Mouse (Mus musculus): ENCODE measurements at regions not wholly inside any gene's neighbourhood (a gene's known extent, or its start where the extent isn't known, plus 50 kb on each side); places are given as distances from the start of the nearest gene placed in this dataset.

GRCm38 (mm10) chr12:52409221-52409620 is 94.6 kb upstream of the Arhgap5 start:
- WGBS: 75% methylated on average over 3 of the region's 3 CpGs

GRCm38 (mm10) chr12:52412172-52412571 is 91.6 kb upstream of the Arhgap5 start:
- H3K4me2 ChIP-seq (ENCODE audit: low read depth, low read length): no peak overlapping the region
- H3K27me3 ChIP-seq (replicated peaks; ENCODE audit: control insufficient read depth, insufficient read depth, low read length): no peaks in the 10 kb centered on the region
- WGBS: 77% methylated on average over 4 of the region's 4 CpGs
- ATAC-seq (ENCODE audit: low read depth) (no peak), DNase-seq (ENCODE audit: low spot score) (no peak)
- peaks cover 10% of the 10 kb centered on the region; the same call in 1 of the 2 replicates for H3K4me1 ChIP-seq (ENCODE audit: control insufficient read depth, insufficient read depth, low read length)
- no peak overlapping the region for H3K4me3 ChIP-seq (ENCODE audit: low read depth, low read length)
- no peaks in the 10 kb centered on the region for H3K36me3 ChIP-seq (ENCODE audit: control insufficient read depth, insufficient read depth, low read length)
- H3K9me3 ChIP-seq (ENCODE audit: control insufficient read depth, low read length): 0 out of 2 replicates have a peak, but pooled peaks cover 3% of the 10 kb centered on the region
- no peak overlapping the region for H3K27ac ChIP-seq (replicated peaks; ENCODE audit: low read depth, low read length)
- no peak overlapping the region for H3K9ac ChIP-seq (ENCODE audit: low read depth, low read length)

More at GRCm38 (mm10) chr12:52409221-52409620, 94.6 kb upstream of the Arhgap5 start:
- Histone ChIP-seq H3K4me2 (ENCODE audit: low read depth, low read length) (no peak overlapping the region), H3K9ac (ENCODE audit: low read depth, low read length) (no peak overlapping the region), H3K4me3 (ENCODE audit: low read depth, low read length) (no peak overlapping the region), H3K36me3 (ENCODE audit: control insufficient read depth, insufficient read depth, low read length) (no peaks in the 10 kb centered on the region), H3K9me3 (ENCODE audit: control insufficient read depth, low read length) (no peaks in the 10 kb centered on the region), H3K4me1 (ENCODE audit: control insufficient read depth, insufficient read depth, low read length) (peaks cover 10% of the 10 kb centered on the region; the same call in 1 of the 2 replicates), H3K27ac (replicated peaks; ENCODE audit: low read depth, low read length) (no peak overlapping the region), H3K27me3 (replicated peaks; ENCODE audit: control insufficient read depth, insufficient read depth, low read length) (no peaks in the 10 kb centered on the region)
- DNase-seq (ENCODE audit: low spot score) (no peak), ATAC-seq (ENCODE audit: low read depth) (no peak)

- Histone ChIP-seq H3K4me3 (ENCODE audit: low read depth, low read length) (no peak overlapping the region), H3K27ac (replicated peaks; ENCODE audit: low read depth, low read length) (no peak overlapping the region; the same call in 1 of the 2 replicates), H3K9ac (ENCODE audit: low read depth, low read length) (no peak overlapping the region), H3K36me3 (ENCODE audit: control insufficient read depth, insufficient read depth, low read length) (no peaks in the 10 kb centered on the region), H3K9me3 (ENCODE audit: control insufficient read depth, low read length) (0 out of 2 replicates have a peak, but pooled peaks cover 3% of the 10 kb centered on the region), H3K4me2 (ENCODE audit: low read depth, low read length) (peak overlapping the region; percentile 34), H3K27me3 (replicated peaks; ENCODE audit: control insufficient read depth, insufficient read depth, low read length) (no peaks in the 10 kb centered on the region), H3K4me1 (ENCODE audit: control insufficient read depth, insufficient read depth, low read length) (peaks cover 10% of the 10 kb centered on the region; the same call in 1 of the 2 replicates)
- DNase-seq (ENCODE audit: low spot score): peak; percentile 36
- no peak for ATAC-seq (ENCODE audit: low read depth)
- 11% methylated on average over 8 of the region's 8 CpGs for WGBS
Measured at GRCm38 (mm10) chr12:52413046-52413473, 90.7 kb upstream of the Arhgap5 start.

- Histone ChIP-seq H3K4me1 (ENCODE audit: control insufficient read depth, insufficient read depth, low read length) (no peaks in the 10 kb centered on the region), H3K4me2 (ENCODE audit: low read depth, low read length) (no peak overlapping the region), H3K4me3 (ENCODE audit: low read depth, low read length) (no peak overlapping the region), H3K36me3 (ENCODE audit: control insufficient read depth, insufficient read depth, low read length) (no peaks in the 10 kb centered on the region), H3K9me3 (ENCODE audit: control insufficient read depth, low read length) (no peaks in the 10 kb centered on the region), H3K9ac (ENCODE audit: low read depth, low read length) (no peak overlapping the region), H3K27me3 (replicated peaks; ENCODE audit: control insufficient read depth, insufficient read depth, low read length) (no peaks in the 10 kb centered on the region), H3K27ac (replicated peaks; ENCODE audit: low read depth, low read length) (no peak overlapping the region)
- DNase-seq (ENCODE audit: low spot score) (no peak), ATAC-seq (ENCODE audit: low read depth) (no peak)
- WGBS: 80% methylated on average over 1 of the region's 1 CpGs
Measured at GRCm38 (mm10) chr12:52422729-52423128, 81.0 kb upstream of the Arhgap5 start.

- DNase-seq (ENCODE audit: low spot score): no peak
- ATAC-seq (ENCODE audit: low read depth): no peak
- no peak overlapping the region for H3K9ac ChIP-seq (ENCODE audit: low read depth, low read length)
- no peak overlapping the region for H3K4me3 ChIP-seq (ENCODE audit: low read depth, low read length)
- H3K27ac ChIP-seq (replicated peaks; ENCODE audit: low read depth, low read length): no peak overlapping the region
- no peaks in the 10 kb centered on the region for H3K9me3 ChIP-seq (ENCODE audit: control insufficient read depth, low read length)
- H3K4me2 ChIP-seq (ENCODE audit: low read depth, low read length): no peak overlapping the region
- 76% methylated on average over 3 of the region's 3 CpGs for WGBS
- no peaks in the 10 kb centered on the region for H3K36me3 ChIP-seq (ENCODE audit: control insufficient read depth, insufficient read depth, low read length)
- H3K27me3 ChIP-seq (replicated peaks; ENCODE audit: control insufficient read depth, insufficient read depth, low read length): no peaks in the 10 kb centered on the region
- H3K4me1 ChIP-seq (ENCODE audit: control insufficient read depth, insufficient read depth, low read length): no peaks in the 10 kb centered on the region
Measured at GRCm38 (mm10) chr12:52424336-52425034, 79.3 kb upstream of the Arhgap5 start.

GRCm38 (mm10) chr12:52429935-52430334 is 73.8 kb upstream of the Arhgap5 start:
- Histone ChIP-seq H3K9ac (ENCODE audit: low read depth, low read length) (no peak overlapping the region), H3K27me3 (replicated peaks; ENCODE audit: control insufficient read depth, insufficient read depth, low read length) (no peaks in the 10 kb centered on the region), H3K4me3 (ENCODE audit: low read depth, low read length) (no peak overlapping the region), H3K36me3 (ENCODE audit: control insufficient read depth, insufficient read depth, low read length) (no peaks in the 10 kb centered on the region), H3K4me1 (ENCODE audit: control insufficient read depth, insufficient read depth, low read length) (no peaks in the 10 kb centered on the region), H3K4me2 (ENCODE audit: low read depth, low read length) (no peak overlapping the region), H3K9me3 (ENCODE audit: control insufficient read depth, low read length) (no peaks in the 10 kb centered on the region), H3K27ac (replicated peaks; ENCODE audit: low read depth, low read length) (no peak overlapping the region)
- 71% methylated on average over 5 of the region's 5 CpGs for WGBS
- DNase-seq (ENCODE audit: low spot score): no peak
- ATAC-seq (ENCODE audit: low read depth): no peak

- WGBS: 91% methylated on average over 3 of the region's 3 CpGs
- Histone ChIP-seq H3K9me3 (ENCODE audit: control insufficient read depth, low read length) (no peaks in the 10 kb centered on the region), H3K9ac (ENCODE audit: low read depth, low read length) (no peak overlapping the region), H3K4me1 (ENCODE audit: control insufficient read depth, insufficient read depth, low read length) (no peaks in the 10 kb centered on the region), H3K36me3 (ENCODE audit: control insufficient read depth, insufficient read depth, low read length) (no peaks in the 10 kb centered on the region), H3K27ac (replicated peaks; ENCODE audit: low read depth, low read length) (no peak overlapping the region), H3K4me3 (ENCODE audit: low read depth, low read length) (no peak overlapping the region), H3K4me2 (ENCODE audit: low read depth, low read length) (no peak overlapping the region), H3K27me3 (replicated peaks; ENCODE audit: control insufficient read depth, insufficient read depth, low read length) (no peaks in the 10 kb centered on the region)
- DNase-seq (ENCODE audit: low spot score) (no peak), ATAC-seq (ENCODE audit: low read depth) (no peak)
Measured at GRCm38 (mm10) chr12:52431933-52432332, 71.8 kb upstream of the Arhgap5 start.

GRCm38 (mm10) chr12:52434021-52434420 is 69.8 kb upstream of the Arhgap5 start:
- no peak for ATAC-seq (ENCODE audit: low read depth)
- H3K9ac ChIP-seq (ENCODE audit: low read depth, low read length): no peak overlapping the region
- 65% methylated on average over 2 of the region's 2 CpGs for WGBS

GRCm38 (mm10) chr12:52435321-52435720 is 68.5 kb upstream of the Arhgap5 start:
- WGBS: 74% methylated on average over 5 of the region's 5 CpGs
- no peak overlapping the region for H3K4me2 ChIP-seq (ENCODE audit: low read depth, low read length)

More at GRCm38 (mm10) chr12:52434021-52434420, 69.8 kb upstream of the Arhgap5 start:
- Histone ChIP-seq H3K27me3 (replicated peaks; ENCODE audit: control insufficient read depth, insufficient read depth, low read length) (no peaks in the 10 kb centered on the region), H3K4me2 (ENCODE audit: low read depth, low read length) (no peak overlapping the region), H3K4me3 (ENCODE audit: low read depth, low read length) (no peak overlapping the region), H3K36me3 (ENCODE audit: control insufficient read depth, insufficient read depth, low read length) (no peaks in the 10 kb centered on the region), H3K27ac (replicated peaks; ENCODE audit: low read depth, low read length) (no peak overlapping the region), H3K4me1 (ENCODE audit: control insufficient read depth, insufficient read depth, low read length) (no peaks in the 10 kb centered on the region), H3K9me3 (ENCODE audit: control insufficient read depth, low read length) (no peaks in the 10 kb centered on the region)
- DNase-seq (ENCODE audit: low spot score): peak; percentile 39

More at GRCm38 (mm10) chr12:52435321-52435720, 68.5 kb upstream of the Arhgap5 start:
- H3K4me3 ChIP-seq (ENCODE audit: low read depth, low read length): no peak overlapping the region
- H3K27ac ChIP-seq (replicated peaks; ENCODE audit: low read depth, low read length): no peak overlapping the region
- no peak overlapping the region for H3K9ac ChIP-seq (ENCODE audit: low read depth, low read length)
- no peaks in the 10 kb centered on the region for H3K36me3 ChIP-seq (ENCODE audit: control insufficient read depth, insufficient read depth, low read length)
- DNase-seq (ENCODE audit: low spot score) (no peak), ATAC-seq (ENCODE audit: low read depth) (no peak)
- no peaks in the 10 kb centered on the region for H3K4me1 ChIP-seq (ENCODE audit: control insufficient read depth, insufficient read depth, low read length)
- H3K27me3 ChIP-seq (replicated peaks; ENCODE audit: control insufficient read depth, insufficient read depth, low read length): no peaks in the 10 kb centered on the region
- H3K9me3 ChIP-seq (ENCODE audit: control insufficient read depth, low read length): no peaks in the 10 kb centered on the region

Measured in embryonic facial prominence, embryonic 14.5 days (tissue).